Comparison of ENCODE assay signal across 19 mouse cellular contexts in genomic region chr14:26647811-26648210, GRCm38 (mm10). TPM values are rescaled to one million over a fixed set of nuclear protein-coding genes. Genes with fewer than 3 reads are reported as not detected.
A peak's percentile ranks its signal among the peaks of the same experiment; 100 is the strongest.
DNase-seq lines count a peak whose midpoint lies in the region; TF ChIP-seq lines count a peak whose summit lies in the region.
"Had no signal": no experiment of that assay in that cellular context is flagged by ENCODE, and none has a peak within 500 bp of the region (broad histone marks: within the 10 kb centered on the region; RNA-seq: fewer than 3 reads in every experiment).

No protein-coding gene starts in this region.

- H3K27ac ChIP-seq in layer of hippocampus, adult 2 months, result 0 out of 2 replicates have a peak overlapping the region, but pooled peaks have one; percentile 5
- H3K27ac ChIP-seq: embryonic facial prominence, embryonic 12.5 days; forebrain, embryonic 12.5 days; heart, embryonic 15.5 days; hindbrain, embryonic 10.5 days; hindbrain, embryonic 14.5 days had no signal

- DNase-seq in adrenal gland, postnatal 14 days, result peak; percentile 21
- no peak for DNase-seq in adrenal gland, postnatal 25 days
- no peak for DNase-seq in layer of hippocampus, adult 2 months (ENCODE audit: low spot score in 2 of 2)
- DNase-seq in layer of hippocampus, adult 9-11 months, result no peak
- DNase-seq in adipocyte (ENCODE audit: low spot score), result peak; percentile 52
- no peak for DNase-seq in thymus, postnatal 4 days
- DNase-seq: B cell, adult 2 months; cerebellum, adult 11 months; cerebellum, adult 8-10 months; cerebellum, postnatal 14 days; embryo, embryonic 11 days; gastrocnemius, postnatal 14 days; heart, postnatal 14 days; kidney, adult 8-10 months had no signal

- H3K4me3 ChIP-seq in layer of hippocampus, adult 2 months, result no peak overlapping the region
- H3K4me3 ChIP-seq: embryonic facial prominence, embryonic 12.5 days; forebrain, embryonic 12.5 days; heart, embryonic 15.5 days; hindbrain, embryonic 10.5 days had no signal

- no peak for TF ChIP-seq CTCF in layer of hippocampus, adult 2 months (conservative IDR thresholded peaks at IDR 0.05)

RNA-seq across cellular contexts. Expression of gene Arf4, which starts 9.9 kb away (rescaled TPM):
- 190 and 198 TPM in 2 replicates for total RNA-seq in adrenal gland, postnatal 14 days (2021)
- total RNA-seq in adrenal gland, postnatal 25 days (2021), result 160 and 161 TPM in 2 replicates
- 100 to 1,000 TPM; 109 to 115 TPM for total RNA-seq in layer of hippocampus, adult 2 months (2021)

RNA-seq across cellular contexts. Expression of gene Pde12, which starts 21.9 kb away (rescaled TPM):
- total RNA-seq in adrenal gland, postnatal 14 days (2021), result 9.0 and 10.1 TPM in 2 replicates
- 9.0 and 10.0 TPM in 2 replicates for total RNA-seq in adrenal gland, postnatal 25 days (2021)
- 1 to 10 TPM; 7.8 to 8.5 TPM for total RNA-seq in layer of hippocampus, adult 2 months (2021)

RNA-seq across cellular contexts. Expression of gene Dnah12, which starts 45.3 kb away (rescaled TPM):
- total RNA-seq in adrenal gland, postnatal 14 days (2021), result not detected in 2 replicates
- total RNA-seq in adrenal gland, postnatal 25 days (2021), result not detected in 2 replicates
- under 1 TPM; 0.20 to 0.87 TPM for total RNA-seq in layer of hippocampus, adult 2 months (2021)
- total RNA-seq: gastrocnemius, postnatal 14 days had no signal

Comparison
In these comparisons a context has a peak if more than half of its experiments do, and no peak if none do; other contexts are left out.
1. DNase-seq: peak in adrenal gland, postnatal 14 days (single experiment) and adipocyte (single experiment); none in adrenal gland, postnatal 25 days (single experiment), layer of hippocampus, adult 2 months (0 of 2), layer of hippocampus, adult 9-11 months (single experiment) and thymus, postnatal 4 days (single experiment).